Mouse (Mus musculus): ENCODE measurements at regions not wholly inside any gene's neighbourhood (a gene's known extent, or its start where the extent isn't known, plus 50 kb on each side); places are given as distances from the start of the nearest gene placed in this dataset.

DNA sequence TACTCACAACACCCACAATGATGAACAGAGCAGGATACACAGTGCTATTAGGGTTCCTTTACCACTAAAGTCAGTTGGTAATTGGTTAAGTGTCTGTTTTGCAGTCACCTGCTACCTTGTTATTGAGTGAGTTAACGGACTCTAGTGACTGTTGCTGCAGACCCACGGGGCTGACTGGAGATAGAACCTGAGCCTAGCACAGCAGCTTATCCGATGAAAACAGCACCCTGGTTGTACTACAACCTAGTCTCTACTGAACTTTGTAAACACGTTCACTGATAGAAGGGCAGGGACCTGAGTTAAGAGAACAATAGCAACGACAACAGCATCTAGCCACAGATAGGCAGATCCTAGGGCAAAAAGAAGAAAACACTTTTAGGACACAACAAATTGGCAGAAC lies 206.8 kb downstream of the Pdgfra start:
- no peak overlapping the region for H3K4me3 ChIP-seq (replicated peaks; ENCODE audit: low read length)
- H3K4me1 ChIP-seq (ENCODE audit: control insufficient read depth, insufficient read depth, low read length) = no peaks in the 10 kb centered on the region
- ATAC-seq (ENCODE audit: insufficient read depth, low FRiP score) = no peak
- no peak overlapping the region for H3K27ac ChIP-seq (ENCODE audit: low read length)
- H3K9me3 ChIP-seq (replicated peaks; ENCODE audit: control insufficient read depth, low read length) = no peaks in the 10 kb centered on the region
- H3K36me3 ChIP-seq (ENCODE audit: control insufficient read depth, insufficient read depth, low read length) = no peaks in the 10 kb centered on the region
- no peak overlapping the region for H3K4me2 ChIP-seq (ENCODE audit: low read depth, low read length)
- H3K27me3 ChIP-seq (ENCODE audit: control insufficient read depth, insufficient read depth, low read length) = no peaks in the 10 kb centered on the region
- WGBS = 59% methylated on average over 5 of the region's 5 CpGs
- no peak overlapping the region for H3K9ac ChIP-seq (ENCODE audit: low read length)

DNA sequence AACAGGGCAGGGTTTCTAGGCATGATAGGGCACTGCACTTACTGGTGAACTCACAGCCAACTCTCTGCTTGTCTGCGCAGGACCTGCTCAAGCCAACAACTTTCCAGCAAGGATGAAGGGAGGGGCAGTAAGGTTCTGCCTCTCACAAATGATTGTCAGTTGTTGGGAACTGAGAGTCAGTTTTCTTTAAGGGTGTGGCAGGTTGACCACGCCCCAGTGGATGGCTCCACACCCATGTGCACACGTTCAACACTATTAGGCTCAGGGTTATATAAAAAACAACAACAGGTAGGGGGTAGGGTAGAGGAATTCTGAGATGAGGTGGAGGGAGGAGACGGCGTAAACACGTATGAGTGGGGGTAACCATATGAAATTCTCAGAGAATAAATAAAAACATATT lies 210.9 kb upstream of the Kit start:
- Histone ChIP-seq H3K9me3 (replicated peaks; ENCODE audit: control insufficient read depth, low read length) (no peaks in the 10 kb centered on the region), H3K27ac (ENCODE audit: low read length) (no peak overlapping the region), H3K9ac (ENCODE audit: low read length) (no peak overlapping the region), H3K27me3 (ENCODE audit: control insufficient read depth, insufficient read depth, low read length) (no peaks in the 10 kb centered on the region), H3K4me3 (replicated peaks; ENCODE audit: low read length) (no peak overlapping the region), H3K4me1 (ENCODE audit: control insufficient read depth, insufficient read depth, low read length) (no peaks in the 10 kb centered on the region), H3K36me3 (ENCODE audit: control insufficient read depth, insufficient read depth, low read length) (no peaks in the 10 kb centered on the region), H3K4me2 (ENCODE audit: low read depth, low read length) (no peak overlapping the region)
- 77% methylated on average over 6 of the region's 6 CpGs for WGBS
- ATAC-seq (ENCODE audit: insufficient read depth, low FRiP score) = no peak

DNA sequence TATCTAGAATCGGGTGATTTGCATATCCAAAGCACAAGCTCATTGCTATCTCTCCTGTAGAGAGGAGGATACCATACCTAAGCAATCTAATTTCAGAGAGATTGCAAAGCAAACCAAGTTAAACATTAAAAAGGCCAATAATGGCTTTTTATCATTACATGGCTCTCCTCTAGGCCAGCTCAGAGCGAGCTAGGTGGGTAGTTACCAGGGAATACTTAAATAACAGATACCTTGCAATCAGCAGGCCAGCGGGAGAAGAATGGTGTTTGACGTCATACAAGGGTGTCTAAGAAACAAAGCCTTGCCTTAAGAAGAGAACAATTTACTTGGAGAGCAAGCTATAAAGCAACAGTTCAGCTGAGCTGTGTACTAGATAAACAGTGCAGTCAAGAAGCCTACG lies 207.4 kb upstream of the Kit start:
- Histone ChIP-seq H3K9ac (ENCODE audit: low read length) (no peak overlapping the region), H3K36me3 (ENCODE audit: control insufficient read depth, insufficient read depth, low read length) (no peaks in the 10 kb centered on the region), H3K9me3 (replicated peaks; ENCODE audit: control insufficient read depth, low read length) (peaks cover under 1% of the 10 kb centered on the region; the same call in 1 of the 2 replicates), H3K27me3 (ENCODE audit: control insufficient read depth, insufficient read depth, low read length) (no peaks in the 10 kb centered on the region), H3K27ac (ENCODE audit: low read length) (no peak overlapping the region), H3K4me2 (ENCODE audit: low read depth, low read length) (no peak overlapping the region), H3K4me1 (ENCODE audit: control insufficient read depth, insufficient read depth, low read length) (no peaks in the 10 kb centered on the region), H3K4me3 (replicated peaks; ENCODE audit: low read length) (no peak overlapping the region)
- ATAC-seq (ENCODE audit: insufficient read depth, low FRiP score) = no peak
- 68% methylated on average over 5 of the region's 5 CpGs for WGBS

DNA sequence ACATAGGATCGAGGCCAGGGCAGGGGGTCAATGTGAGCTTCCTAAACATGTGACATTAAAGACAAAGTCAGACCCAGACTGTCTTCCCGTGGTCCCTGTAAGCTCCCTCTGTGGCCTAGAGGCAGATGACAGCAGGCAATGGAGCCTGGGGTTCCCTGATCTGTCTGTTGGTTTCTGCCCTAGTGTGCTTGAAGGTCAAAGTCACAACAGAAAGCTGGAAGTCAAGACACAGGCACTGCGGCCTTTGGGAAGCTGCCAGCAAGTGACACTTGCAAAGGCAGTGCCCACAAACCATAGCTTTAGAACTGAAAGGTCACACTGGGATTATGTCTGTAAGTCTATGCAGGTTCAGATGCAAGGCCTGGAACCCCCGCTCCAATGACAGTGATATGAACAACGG lies 206.0 kb upstream of the Kit start:
- Histone ChIP-seq H3K9me3 (replicated peaks; ENCODE audit: control insufficient read depth, low read length) (peaks cover 4% of the 10 kb centered on the region; the same call in 1 of the 2 replicates), H3K4me3 (replicated peaks; ENCODE audit: low read length) (no peak overlapping the region), H3K36me3 (ENCODE audit: control insufficient read depth, insufficient read depth, low read length) (no peaks in the 10 kb centered on the region), H3K4me2 (ENCODE audit: low read depth, low read length) (no peak overlapping the region), H3K4me1 (ENCODE audit: control insufficient read depth, insufficient read depth, low read length) (no peaks in the 10 kb centered on the region), H3K9ac (ENCODE audit: low read length) (no peak overlapping the region), H3K27ac (ENCODE audit: low read length) (no peak overlapping the region), H3K27me3 (ENCODE audit: control insufficient read depth, insufficient read depth, low read length) (no peaks in the 10 kb centered on the region)
- no peak for ATAC-seq (ENCODE audit: insufficient read depth, low FRiP score)
- WGBS = 81% methylated on average over 5 of the region's 5 CpGs

DNA sequence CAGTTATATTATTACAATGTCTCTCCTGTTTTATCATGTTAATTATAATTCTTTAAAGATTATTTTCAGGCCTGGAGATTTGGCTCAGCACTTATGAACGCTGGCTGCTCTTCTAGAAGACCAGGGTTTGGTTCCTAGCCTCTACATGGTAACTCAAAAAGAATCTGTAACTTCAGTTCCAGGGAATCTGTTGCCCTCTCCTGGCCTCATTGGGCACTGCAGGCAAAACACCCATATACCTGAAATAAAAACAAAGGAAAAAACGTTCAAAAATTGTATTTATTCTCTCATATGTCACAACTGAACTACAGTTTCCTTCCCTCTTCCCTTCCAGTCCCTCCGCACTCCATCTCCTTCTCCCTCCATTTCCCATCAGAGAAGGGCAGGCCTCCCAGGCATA lies 201.9 kb upstream of the Kit start:
- Histone ChIP-seq H3K4me1 (ENCODE audit: control insufficient read depth, insufficient read depth, low read length) (peaks cover 15% of the 10 kb centered on the region), H3K4me3 (replicated peaks; ENCODE audit: low read length) (no peak overlapping the region), H3K9ac (ENCODE audit: low read length) (no peak overlapping the region), H3K9me3 (replicated peaks; ENCODE audit: control insufficient read depth, low read length) (peaks cover 4% of the 10 kb centered on the region; the same call in 1 of the 2 replicates), H3K27ac (ENCODE audit: low read length) (no peak overlapping the region), H3K27me3 (ENCODE audit: control insufficient read depth, insufficient read depth, low read length) (no peaks in the 10 kb centered on the region), H3K4me2 (ENCODE audit: low read depth, low read length) (no peak overlapping the region), H3K36me3 (ENCODE audit: control insufficient read depth, insufficient read depth, low read length) (no peaks in the 10 kb centered on the region)
- 71% methylated on average over 3 of the region's 3 CpGs for WGBS
- ATAC-seq (ENCODE audit: insufficient read depth, low FRiP score) = no peak

DNA sequence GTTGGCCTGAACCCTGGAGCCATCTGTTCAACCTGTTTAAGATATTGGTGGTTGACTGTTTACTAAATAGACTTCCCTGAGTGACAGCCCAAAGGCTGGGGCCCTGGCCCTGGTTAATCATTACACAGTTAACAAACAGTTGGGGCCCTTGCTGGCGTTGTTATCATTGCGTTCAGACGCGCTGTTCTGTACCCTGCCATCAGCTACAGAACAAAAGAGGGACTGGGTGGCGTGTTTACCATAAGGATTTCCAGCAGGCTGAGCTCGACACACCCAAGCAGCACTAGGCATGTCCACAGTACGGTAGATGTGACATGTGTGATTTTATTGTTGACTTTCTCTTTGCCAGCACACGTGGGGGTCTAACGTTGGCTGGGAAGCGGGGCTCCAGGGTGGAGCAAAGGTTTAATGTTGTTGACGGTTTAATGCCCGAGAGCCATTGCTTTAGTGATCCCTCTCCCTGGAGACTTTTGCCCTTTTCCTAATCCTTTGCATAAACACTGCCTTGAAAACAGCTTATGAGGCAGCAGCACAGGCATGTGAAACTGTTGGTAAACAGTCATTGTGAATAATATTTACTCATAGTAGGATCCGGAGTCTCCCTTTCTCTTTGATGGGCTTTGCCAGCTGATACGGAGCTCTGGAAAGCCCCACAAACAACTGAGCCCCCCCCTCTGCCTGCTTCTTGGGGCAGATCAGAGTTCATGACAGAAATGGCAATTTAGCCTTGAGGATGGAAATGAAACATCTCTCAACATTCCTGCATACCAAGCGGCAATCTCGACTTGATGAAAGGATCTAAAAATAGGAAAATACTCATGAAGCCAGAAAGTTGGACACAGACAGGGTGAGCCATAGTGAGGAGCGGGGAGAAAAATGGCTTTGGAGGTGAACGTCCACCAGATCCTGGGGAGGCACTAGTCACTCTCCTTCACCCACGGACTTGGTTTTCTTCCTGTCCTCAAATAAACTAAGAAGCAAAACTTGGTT lies 197.1 kb upstream of the Kit start:
- 0 out of 2 replicates have a peak overlapping the region, but pooled peaks have one; percentile 9 for H3K4me3 ChIP-seq (replicated peaks; ENCODE audit: low read length)
- peaks cover 20% of the 10 kb centered on the region for H3K4me1 ChIP-seq (ENCODE audit: control insufficient read depth, insufficient read depth, low read length)
- H3K9ac ChIP-seq (ENCODE audit: low read length) = no peak overlapping the region
- 0 out of 2 replicates have a peak, but pooled peaks cover under 1% of the 10 kb centered on the region for H3K9me3 ChIP-seq (replicated peaks; ENCODE audit: control insufficient read depth, low read length)
- WGBS = 24% methylated on average over 19 of the region's 19 CpGs
- H3K4me2 ChIP-seq (ENCODE audit: low read depth, low read length) = peak overlapping the region; percentile 23
- H3K27ac ChIP-seq (ENCODE audit: low read length) = peak overlapping the region; percentile 55
- ATAC-seq (ENCODE audit: insufficient read depth, low FRiP score) = peak; percentile 92
- no peaks in the 10 kb centered on the region for H3K36me3 ChIP-seq (ENCODE audit: control insufficient read depth, insufficient read depth, low read length)
- no peaks in the 10 kb centered on the region for H3K27me3 ChIP-seq (ENCODE audit: control insufficient read depth, insufficient read depth, low read length)

DNA sequence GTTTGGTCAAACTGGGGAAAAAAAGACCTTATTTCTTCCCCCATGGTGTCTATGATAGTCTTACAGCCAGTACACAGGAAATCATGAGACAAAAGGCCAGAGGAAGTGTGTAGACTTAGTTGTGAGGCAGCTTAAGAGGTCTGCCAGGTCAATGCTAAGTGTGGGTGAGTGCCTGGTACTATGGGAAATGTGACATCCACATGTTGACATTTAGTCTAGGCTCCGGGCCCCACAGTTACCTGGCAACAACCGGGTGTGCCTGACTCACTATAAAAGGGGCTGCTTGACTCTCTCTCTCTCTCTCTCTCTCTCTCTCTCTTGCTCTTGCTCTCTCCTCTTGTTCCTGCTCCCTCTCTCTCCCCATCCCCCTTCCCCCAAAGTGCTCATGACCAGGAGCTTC lies 196.1 kb upstream of the Kit start:
- H3K9me3 ChIP-seq (replicated peaks; ENCODE audit: control insufficient read depth, low read length) = no peaks in the 10 kb centered on the region
- H3K36me3 ChIP-seq (ENCODE audit: control insufficient read depth, insufficient read depth, low read length) = no peaks in the 10 kb centered on the region
- H3K4me3 ChIP-seq (replicated peaks; ENCODE audit: low read length) = no peak overlapping the region
- H3K27me3 ChIP-seq (ENCODE audit: control insufficient read depth, insufficient read depth, low read length) = no peaks in the 10 kb centered on the region
- WGBS = 48% methylated on average over 2 of the region's 2 CpGs
- H3K4me1 ChIP-seq (ENCODE audit: control insufficient read depth, insufficient read depth, low read length) = peaks cover 20% of the 10 kb centered on the region
- H3K4me2 ChIP-seq (ENCODE audit: low read depth, low read length) = no peak overlapping the region
- H3K9ac ChIP-seq (ENCODE audit: low read length) = no peak overlapping the region
- H3K27ac ChIP-seq (ENCODE audit: low read length) = peak overlapping the region; percentile 55
- peak; percentile 76; the same call in 1 of the 2 replicates for ATAC-seq (ENCODE audit: insufficient read depth, low FRiP score)

DNA sequence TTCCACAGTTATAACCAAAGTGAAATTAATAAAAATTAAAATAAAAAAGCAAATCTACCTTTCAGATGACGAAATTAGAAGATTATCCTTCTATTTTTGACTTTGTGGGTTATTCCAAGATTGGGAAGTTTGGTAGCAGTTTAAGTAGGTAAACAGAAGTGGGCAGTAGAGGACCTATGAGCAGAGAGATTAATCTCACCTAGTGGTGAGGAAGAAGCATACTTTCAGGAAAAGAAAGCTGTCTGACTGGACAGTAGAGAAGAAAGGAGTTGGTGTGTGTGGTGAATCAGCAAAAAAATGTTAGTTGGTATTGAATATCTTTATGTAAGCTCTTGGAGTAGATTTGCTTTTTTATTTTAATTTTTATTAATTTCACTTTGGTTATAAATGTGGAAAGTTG lies 194.4 kb upstream of the Kit start:
- 80% methylated on average over 1 of the region's 1 CpGs for WGBS
- H3K27ac ChIP-seq (ENCODE audit: low read length) = no peak overlapping the region
- no peaks in the 10 kb centered on the region for H3K9me3 ChIP-seq (replicated peaks; ENCODE audit: control insufficient read depth, low read length)
- peaks cover 23% of the 10 kb centered on the region for H3K4me1 ChIP-seq (ENCODE audit: control insufficient read depth, insufficient read depth, low read length)
- no peaks in the 10 kb centered on the region for H3K36me3 ChIP-seq (ENCODE audit: control insufficient read depth, insufficient read depth, low read length)
- H3K27me3 ChIP-seq (ENCODE audit: control insufficient read depth, insufficient read depth, low read length) = no peaks in the 10 kb centered on the region
- H3K9ac ChIP-seq (ENCODE audit: low read length) = no peak overlapping the region
- H3K4me3 ChIP-seq (replicated peaks; ENCODE audit: low read length) = no peak overlapping the region
- ATAC-seq (ENCODE audit: insufficient read depth, low FRiP score) = no peak
- no peak overlapping the region for H3K4me2 ChIP-seq (ENCODE audit: low read depth, low read length)

DNA sequence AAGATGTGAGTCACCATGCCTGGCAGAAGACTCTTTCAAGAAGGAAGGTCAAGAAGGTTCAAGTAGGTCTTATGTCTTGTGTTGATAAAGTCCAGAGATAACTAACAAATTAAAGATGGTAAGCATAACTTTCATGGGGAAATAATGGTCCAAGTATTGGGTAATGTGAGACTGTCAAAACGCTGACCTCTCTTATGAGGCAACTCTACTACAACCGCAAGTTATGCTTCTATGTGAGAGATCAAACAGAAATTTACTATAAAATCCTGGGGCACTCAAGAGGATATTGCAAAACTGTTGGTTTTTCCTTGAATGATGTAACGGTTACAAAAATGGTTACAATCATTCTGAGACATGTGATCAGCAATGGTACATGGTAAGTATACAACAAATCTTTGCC lies 192.6 kb upstream of the Kit start:
- ATAC-seq (ENCODE audit: insufficient read depth, low FRiP score) = no peak
- WGBS = 90% methylated on average over 3 of the region's 3 CpGs
- no peaks in the 10 kb centered on the region for H3K27me3 ChIP-seq (ENCODE audit: control insufficient read depth, insufficient read depth, low read length)

More for the DNA sequence above, 192.6 kb upstream of the Kit start:
- Histone ChIP-seq H3K36me3 (ENCODE audit: control insufficient read depth, insufficient read depth, low read length) (no peaks in the 10 kb centered on the region), H3K4me2 (ENCODE audit: low read depth, low read length) (no peak overlapping the region), H3K9me3 (replicated peaks; ENCODE audit: control insufficient read depth, low read length) (no peaks in the 10 kb centered on the region), H3K9ac (ENCODE audit: low read length) (no peak overlapping the region), H3K27ac (ENCODE audit: low read length) (no peak overlapping the region), H3K4me1 (ENCODE audit: control insufficient read depth, insufficient read depth, low read length) (peaks cover 14% of the 10 kb centered on the region), H3K4me3 (replicated peaks; ENCODE audit: low read length) (no peak overlapping the region)
